Mouse (Mus musculus) ZHBTc4 (cell line): ENCODE data around the gene A430005L14Rik.
"Not testable (repeated sequence)": the region's sequence is repeated elsewhere in the genome, so short reads cannot be mapped to it uniquely, and the experiment has no call there.

Experiments
- DNase-seq: peaks from one replicate; pipeline ENCODE4 v3.0.0-alpha.2; 2011; ENCODE audit warnings: low read depth, low spot score

A430005L14Rik gene

DNA sequence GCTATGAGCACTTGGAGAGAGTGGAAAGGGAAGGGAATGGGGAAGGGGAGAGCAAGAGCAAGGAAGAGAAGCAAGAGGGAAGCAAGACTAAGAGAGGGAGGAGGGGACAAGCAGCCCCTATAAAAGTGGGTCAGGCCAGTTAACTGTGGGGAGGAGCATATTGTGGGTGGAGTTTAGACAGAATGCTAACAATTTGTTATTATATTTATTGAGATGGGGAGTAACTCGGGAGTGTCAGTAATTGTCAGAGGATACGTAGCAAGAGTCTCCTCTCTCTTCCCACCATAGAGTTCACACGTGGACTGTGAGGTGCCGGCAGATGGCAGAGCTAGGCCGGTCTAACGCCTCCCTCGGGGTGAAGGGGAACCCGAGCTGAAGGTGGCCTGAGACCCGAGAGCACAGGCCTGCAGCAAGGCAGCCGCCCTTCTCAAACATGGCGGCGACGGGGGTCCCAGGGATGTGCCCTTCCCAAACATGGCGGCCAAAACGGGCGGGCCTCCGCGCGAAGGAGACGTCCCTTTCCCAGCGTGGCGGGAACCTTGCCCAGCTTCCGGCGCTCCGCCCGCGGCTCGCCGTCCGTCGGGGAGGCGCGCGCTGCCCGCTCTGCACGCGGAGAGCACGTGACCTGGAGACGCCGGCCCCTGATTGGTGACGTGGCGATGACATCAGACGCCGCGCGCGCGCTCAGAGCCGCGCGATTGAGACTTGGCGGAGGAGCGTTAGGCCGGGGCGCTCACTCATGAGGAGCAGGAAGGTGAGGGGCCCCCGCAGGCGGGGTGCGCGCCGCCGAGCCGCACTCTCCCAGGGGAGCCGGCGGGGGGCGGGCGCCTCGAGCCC lies at the start of gene A430005L14Rik:
Gene A430005L14Rik, plus strand, starts transcription at position 669 of the 837 bp plus-strand sequence.
- DNase-seq, result peak; percentile 98

DNA sequence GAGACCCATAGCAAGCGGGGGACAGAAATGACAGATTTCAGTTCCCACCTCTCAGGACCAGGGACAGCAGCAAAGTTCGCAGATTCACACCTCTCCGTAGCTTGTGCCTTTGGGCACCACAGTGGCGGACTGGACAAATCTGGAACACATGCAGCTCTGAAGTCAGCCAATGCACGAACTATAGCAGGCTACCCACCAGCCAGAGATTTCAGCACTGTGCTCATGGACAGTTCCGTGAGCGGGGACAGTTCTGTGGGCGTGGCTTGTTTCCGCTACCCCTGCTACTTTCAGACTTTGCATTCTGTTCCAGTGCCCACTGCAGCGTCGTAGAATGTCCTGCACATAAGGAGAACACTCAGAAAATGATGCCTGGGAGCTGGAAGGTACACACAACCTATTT lies 49.5 kb upstream of the A430005L14Rik start:
- peak; percentile 73 for DNase-seq

DNA sequence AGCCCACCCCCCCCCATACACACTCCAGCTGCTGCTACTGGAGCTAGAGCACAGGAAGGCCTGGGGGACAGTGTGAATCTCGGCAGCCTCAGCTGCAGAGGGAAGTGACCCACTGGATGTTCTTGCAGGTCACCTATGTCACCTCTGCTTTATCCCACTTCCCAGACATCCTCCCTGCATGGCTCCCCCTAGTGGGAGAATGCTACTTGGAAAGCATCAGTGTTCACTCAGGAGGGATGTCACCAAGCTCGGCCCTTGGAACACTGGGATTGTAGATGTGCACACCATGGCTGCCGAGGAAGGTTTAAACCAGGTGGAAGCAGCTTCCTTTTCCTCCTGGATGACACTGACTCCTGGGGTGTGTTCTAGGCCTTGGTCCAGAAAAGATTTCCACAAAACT lies 43.4 kb upstream of the A430005L14Rik start:
- DNase-seq, result peak; percentile 67

DNA sequence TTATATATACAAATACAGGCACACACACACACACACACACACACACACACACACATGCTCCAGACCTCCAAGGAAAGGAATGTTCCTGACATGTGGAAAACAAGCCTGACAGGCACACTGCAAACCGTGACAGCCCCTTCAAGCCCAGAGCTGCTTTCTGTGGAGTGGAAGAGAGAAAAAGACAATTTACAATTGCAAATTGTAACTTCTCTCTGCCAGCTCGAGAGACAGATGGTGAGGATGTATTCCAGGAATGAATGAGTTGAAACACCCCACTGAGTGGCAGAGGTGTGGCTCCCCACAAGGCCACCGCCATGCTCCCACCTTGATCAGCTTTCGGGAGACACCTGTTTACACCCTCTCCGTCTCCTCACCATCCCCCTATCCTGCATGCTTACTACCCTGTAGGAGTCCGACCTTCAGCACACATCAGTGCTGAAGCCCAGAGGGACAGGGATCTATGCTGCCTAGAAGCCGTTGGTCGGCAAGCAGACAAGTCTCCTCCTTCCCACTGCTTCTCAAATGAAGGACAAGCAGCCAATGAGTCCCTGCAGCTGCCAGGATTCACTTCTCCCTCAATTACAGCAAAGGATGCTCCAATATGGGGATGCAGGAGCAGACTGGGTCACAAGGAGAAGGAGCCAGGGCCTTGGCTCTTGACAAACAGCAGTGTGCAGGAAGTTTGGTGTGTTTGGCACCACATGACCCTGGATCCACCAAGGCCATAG lies 39.1 kb upstream of the A430005L14Rik start:
- no peak for DNase-seq

DNA sequence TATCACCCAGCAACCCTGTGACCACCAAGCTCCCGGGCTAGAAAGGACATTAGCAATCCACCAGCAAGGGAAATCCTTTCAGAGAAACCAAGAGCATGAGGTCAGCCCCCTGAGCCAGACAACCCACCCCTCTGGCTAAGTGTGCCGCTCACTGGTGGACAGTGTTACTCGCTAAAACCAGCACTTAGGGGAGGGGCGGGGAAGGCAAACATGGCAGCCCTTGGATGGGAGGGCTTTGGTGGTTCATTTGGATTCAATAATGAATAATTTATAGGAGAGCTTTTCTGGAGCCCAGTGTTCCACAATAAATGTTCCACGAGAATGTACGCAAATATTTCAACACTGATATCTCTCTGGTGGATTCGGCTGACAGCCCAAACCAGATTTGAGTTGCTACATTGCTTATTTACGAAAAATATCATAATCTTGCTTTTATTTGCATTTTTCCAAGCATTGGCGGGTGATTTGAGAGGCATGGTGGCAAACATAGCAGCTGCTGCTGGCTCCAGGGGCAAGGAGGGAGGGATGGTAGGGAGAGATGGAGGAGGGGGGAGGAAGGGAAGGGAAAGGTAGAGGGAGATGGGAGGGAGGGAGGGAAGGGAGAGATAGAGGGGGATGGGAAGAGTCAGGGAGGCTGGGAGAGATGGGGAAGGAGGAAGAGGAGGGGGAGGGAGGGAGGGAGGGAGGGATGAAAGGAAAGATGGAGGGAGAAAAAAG lies 36.4 kb upstream of the A430005L14Rik start:
- DNase-seq, result no peak

DNA sequence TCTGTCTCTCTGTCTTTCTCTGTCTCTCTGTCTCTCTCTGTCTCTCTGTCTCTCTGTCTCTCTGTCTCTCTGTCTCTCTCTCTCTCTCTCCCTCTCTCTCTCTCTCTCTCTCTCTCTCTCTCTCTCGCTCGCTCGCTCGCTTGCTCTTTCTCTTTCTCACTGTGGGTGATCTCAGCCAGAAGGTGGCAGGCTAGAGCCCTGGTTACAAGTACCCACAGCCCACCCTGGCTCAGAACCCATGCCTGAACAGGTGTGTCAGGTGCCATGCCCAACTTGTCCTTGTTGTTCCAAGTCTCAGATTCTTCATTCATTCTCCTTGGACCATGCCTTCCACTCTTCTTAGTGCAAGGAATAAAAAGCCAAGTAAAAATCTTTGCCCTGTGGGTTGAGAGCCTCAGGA lies 34.9 kb upstream of the A430005L14Rik start:
- DNase-seq, result not testable (repeated sequence)

DNA sequence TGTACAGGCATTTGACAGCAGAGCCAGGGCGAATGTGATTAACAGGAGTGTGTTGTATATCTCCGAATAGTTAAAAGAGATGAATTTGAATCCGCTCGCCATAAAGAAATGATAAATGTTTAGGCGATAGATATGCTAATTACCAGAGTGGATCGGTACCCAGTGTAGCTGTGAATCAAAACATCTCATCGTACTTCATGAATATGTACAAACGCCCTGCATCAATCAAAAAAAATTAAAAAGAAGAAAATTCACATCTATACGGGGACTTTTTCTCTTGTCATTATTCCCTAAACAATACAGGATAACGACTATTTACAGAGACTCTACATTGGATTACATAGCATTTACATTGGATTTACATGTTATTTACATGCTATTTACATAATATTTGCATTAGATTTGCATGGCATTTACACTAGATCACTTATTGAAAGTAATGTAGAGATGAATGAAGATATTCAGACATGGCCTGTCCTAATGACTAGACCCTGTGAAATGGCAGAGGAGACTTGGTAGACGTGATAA lies 28.2 kb upstream of the A430005L14Rik start:
- DNase-seq, result no peak

DNA sequence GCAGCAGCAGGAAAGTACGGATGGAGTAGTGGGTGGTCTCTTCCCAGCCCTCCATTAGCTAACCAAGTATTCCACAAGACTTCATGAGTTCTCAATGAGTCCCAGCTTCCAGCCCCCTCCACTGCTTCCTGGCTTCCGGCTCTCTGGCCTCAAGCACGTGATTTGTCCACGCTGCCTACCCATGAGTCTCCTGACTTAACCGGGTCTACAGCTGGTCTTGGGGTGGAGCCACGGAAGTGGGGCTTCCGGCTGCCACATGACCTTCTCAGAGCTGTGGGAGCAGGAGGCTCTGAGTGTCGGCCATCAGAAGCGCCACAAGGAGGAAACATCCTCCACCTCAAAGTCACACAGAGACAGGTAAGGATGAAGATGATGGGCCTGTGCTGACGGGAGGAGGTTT lies 27.6 kb upstream of the A430005L14Rik start:
- DNase-seq, result peak; percentile 28

DNA sequence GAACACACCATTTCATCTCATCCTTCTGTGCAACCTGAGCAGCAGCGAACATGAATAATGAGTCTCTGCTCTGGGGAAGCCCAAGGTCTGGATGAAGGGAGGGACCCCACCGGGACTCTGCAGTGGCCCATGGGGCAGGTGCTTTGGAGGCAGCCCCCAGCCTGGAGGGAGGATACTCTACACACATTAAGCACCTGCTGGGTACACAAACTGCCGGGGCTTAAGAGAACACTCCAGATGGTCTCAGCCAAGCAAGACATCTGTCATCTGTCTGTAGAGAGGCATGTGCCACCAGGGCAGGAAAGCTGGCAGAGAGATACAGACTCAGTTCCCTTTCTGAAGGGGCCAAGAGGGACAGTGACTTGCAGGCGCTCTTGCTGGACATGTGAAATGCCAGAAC lies 27.1 kb upstream of the A430005L14Rik start:
- no peak for DNase-seq

DNA sequence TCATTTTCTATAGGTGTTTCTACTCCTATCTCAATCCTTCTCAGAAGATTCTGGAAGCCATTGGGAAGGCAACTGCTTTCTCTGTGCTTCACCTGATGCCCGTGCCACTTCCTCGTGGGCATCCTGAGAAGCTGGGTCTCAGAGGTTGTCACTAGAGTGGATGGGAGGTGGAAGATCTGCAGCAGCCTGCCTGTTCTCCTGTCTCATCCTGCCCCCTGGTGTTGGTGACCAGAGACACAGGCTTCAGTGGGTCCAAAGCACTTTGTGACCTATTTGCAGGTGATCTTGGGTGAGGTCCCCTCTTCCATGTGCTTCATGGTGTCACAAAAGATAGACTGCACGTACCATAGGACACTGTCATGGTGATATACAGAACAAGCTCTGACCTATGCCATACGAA lies 13.8 kb upstream of the A430005L14Rik start:
- peak; percentile 52 for DNase-seq

DNA sequence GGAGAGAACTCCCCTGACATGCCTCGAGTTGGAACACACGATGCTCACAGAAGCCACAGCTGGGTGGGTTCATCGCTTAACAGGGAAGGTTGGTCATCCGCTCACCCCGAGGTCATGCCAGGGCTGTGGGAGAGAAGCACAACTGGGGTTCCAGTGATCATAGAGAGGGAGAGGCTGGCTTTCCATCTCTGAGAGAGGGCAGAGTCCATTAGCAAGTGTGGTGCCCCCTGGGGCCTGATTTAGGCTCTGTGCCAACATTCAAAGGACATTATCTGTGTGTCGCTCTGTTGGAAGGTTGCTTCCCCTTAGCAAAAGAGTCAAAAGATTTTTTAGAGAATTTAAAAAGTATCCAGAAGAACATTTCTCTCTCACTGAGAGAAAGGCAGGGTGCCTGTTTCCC lies 12.8 kb upstream of the A430005L14Rik start:
- no peak for DNase-seq

DNA sequence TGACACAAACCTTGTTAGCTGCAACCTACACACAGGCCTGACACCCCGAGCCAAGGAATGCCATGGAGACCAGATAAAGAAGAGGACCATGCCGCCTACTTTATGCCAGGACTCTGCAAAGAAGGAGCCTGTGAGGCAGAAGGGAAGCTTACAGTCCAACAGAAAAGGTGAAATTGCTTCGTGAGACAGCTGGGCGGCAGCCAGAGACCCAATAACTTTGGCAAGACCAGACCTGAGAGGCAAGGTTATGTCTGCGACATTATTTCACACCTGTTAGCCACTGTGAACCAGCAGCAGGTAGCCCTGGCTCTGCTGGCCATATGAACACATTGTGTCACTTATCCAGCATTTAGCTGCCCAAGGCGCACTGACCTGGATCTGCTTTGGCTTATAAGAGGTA lies 11.3 kb upstream of the A430005L14Rik start:
- no peak for DNase-seq

DNA sequence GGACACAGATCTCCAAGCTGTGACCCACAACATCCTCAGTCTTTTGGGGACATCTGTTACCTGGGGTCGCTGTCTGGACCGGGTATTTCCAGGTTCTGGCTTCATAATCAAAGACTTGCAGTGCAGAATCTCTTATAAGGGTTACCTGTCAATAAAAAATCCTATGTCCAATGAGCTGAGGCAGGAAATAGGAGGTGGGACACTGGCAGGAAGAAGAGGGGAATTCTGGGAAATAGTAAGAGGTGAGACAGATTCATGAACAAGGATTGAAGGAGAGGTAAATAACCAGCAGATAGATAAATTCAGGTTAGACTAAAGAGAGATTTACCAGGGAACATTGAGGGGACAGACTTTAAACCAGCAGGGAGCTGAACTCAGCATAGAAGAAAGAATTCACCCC lies 6.7 kb upstream of the A430005L14Rik start:
- no peak for DNase-seq

DNA sequence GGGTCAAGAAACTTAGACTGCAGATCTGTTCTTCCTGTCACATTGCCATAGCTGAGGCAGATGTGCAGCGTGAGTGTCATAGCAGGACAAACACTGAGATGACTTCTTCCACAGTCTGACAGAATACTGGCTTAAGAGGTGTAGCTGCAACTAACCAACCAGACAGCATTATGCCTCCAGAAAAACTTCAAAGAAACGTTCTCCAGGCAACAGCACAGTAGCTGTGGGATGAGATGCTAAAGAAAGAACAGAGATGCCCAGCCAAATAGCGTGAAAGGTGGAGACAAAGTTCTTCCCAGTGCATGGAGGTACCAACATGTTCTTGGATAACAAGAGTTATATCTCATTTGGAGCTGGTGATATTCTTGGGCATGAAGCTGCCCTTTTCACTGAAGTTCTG lies 5.9 kb upstream of the A430005L14Rik start:
- DNase-seq, result no peak

DNA sequence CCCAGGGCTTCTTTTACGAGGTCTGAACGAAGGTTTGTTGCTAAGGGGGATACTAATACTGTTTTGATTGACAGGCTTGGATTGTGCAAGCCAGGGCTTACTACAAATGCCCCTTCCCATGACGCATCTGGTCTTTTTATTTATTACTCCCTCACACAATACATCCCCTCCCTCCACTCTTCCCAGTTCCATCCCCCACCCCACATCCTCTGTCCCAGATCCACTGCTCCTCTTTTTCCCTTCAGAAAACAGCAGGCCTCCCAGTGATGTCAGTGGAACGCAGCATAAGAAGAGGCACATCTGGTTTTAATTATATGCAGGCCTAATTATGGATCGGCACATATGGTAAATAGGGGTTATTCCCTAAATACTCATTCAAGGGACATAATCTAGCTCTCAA lies 5.3 kb upstream of the A430005L14Rik start:
- DNase-seq, result no peak

DNA sequence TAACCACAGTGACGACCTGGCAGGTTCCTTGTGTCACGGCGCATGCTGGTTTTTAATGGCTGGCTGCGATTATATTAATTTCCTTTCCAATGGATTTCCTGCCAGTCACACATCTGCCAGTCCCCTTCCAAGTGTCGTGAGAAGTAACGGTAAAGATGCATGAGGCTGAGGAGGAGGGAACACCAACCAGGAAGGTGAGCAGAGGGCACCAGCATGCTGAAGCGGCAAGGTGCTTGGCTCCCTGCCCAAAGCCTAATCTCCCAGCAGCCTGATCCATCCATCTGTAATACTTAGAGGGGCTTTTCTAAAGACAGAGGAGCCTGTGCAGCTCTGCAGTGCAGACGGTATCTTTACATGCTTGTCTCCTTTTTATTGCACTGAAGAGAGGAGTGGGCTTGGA lies 1.4 kb upstream of the A430005L14Rik start:
- DNase-seq, result no peak

DNA sequence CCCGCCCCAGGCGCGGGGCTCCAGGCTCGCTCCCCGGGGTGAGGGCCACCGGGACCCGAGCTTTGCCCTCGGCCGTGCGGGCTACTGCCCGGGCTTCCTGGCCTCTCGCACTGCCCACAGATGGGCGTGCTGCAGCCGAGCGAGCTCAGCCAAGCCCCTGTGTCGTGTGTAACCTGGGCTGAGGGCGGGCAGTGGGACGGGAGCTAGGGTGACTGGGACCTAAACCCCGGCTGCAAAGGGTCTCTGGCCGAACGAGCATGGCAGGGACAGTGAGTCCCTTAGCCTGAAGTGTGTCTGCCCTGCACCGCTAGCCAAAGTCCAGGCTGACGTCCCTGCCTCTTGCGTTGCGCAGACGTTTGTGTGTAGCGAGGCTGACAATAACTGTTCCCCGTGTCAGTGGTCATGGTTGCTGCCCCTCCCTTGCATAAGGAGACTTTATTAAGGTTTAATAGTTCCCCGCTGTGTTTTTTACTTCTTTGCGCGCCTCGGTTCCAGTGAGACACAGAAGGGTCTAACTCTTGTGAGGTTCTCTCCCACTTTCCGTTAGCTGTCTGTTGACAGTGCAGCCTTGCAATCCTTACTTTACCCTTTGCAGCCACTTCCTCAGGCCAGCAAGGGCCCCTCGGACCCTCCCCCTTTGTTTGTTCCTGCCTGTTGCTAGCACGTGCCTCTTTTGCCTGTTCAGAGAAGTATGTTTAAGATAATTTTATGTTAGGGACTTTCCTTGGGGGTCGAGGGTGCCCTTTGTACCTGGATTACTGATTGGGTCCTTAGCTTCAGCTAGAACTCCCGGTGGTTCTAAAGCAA lies 610 bp downstream of the A430005L14Rik start:
- DNase-seq, result peak; percentile 34

DNA sequence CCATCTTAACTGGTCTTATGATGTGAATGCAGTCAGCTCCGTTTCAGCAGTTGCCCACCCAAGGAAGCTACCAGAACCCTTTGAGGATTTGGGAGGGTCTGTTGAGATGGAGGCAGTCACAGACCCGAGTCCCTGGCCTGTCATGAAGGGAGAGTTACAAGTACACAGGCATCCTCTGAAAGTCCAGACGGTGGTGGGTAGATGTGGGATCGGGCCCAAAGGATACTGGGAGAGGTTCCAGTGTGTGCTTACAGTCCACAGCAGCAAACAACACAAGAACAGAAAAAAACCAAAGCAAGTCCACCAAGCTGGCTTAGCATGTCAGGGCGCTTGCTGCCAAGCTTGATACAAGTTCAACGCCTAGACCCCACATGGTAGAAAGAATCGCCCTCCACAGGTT lies 5.6 kb downstream of the A430005L14Rik start:
- no peak for DNase-seq

DNA sequence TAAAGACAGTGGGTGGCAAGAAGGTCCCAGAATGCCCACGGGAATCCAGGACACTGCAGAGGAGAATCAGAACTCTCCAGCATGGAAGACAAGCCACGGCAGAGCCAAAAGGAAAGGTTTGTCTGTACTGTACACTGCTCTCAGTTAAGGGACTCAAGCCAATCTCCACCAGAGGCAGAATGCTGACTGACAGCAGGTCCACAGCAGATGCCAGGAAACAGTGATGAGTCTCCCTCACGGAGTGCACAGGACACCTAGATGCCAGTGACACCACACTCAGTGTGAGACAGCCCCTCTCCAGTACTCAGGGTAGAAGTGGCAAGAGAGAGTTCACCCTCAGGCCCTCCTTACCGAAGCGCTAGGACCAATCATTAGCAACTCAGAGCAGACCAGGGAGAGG lies 9.6 kb downstream of the A430005L14Rik start:
- no peak for DNase-seq

DNA sequence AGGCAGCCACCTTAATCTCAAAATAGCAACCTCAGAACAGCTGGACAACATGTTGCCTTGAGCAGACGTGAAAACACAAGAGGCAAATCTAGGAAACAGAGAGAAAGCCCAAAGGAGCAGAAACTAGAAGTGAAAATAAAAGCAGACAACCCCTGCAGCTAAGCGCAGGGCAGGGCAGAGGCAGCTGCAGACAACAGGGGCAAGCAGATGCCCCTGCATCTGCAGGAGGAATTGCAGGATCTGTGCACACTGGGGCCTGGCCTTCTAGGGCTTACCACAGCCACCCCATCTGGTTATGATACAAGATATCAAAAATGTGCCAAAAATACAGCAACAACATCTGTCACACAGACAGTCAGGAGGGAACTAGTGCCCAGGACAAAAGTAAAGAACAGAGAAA lies 10.5 kb downstream of the A430005L14Rik start:
- no peak for DNase-seq

DNA sequence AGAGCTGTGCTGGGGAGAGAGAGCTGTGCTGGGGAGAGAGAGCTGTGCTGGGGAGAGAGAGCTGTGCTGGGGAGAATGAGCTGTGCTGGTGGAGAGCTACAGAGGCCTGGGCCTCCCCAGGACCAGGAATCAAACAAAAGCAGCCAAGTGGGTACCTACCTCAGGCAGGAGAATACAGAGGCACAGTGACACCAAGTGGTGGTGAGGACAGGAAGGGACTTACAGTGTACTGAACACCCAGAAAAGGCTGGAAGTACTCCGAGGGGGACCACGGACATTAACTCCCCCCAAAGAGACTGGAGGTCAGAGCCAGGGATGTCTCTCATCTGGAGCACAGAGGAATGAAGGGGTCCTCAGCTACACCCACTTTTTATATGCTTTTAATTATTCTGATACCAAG lies 11.0 kb downstream of the A430005L14Rik start:
- no peak for DNase-seq
